Mouse (Mus musculus): Measurements from ENCODE around the gene Fam57b.
"Not testable (repeated sequence)": the region's sequence is repeated elsewhere in the genome, so short reads cannot be mapped to it uniquely, and the experiment has no call there.

Fam57b gene

DNA sequence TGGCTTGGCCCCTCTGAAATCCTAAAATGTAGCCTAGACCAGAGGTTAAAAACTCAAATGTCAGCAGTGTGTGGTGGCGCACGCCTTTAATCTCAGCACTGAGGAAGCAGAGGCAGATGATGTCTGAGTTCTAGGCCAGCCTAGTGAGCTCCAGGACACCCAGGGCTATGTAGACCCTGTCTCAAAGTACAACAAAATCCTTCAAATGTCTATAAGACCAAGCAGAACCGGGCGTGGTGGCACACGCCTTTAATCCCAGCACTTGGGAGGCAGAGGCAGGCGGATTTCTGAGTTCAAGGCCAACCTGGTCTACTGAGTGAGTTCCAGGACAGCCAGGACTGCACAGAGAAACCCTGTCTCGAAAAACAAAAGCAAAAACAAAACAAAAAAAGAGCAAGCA, 18.4 kb upstream of the Fam57b start:
- not testable (repeated sequence) for DNase-seq

DNA sequence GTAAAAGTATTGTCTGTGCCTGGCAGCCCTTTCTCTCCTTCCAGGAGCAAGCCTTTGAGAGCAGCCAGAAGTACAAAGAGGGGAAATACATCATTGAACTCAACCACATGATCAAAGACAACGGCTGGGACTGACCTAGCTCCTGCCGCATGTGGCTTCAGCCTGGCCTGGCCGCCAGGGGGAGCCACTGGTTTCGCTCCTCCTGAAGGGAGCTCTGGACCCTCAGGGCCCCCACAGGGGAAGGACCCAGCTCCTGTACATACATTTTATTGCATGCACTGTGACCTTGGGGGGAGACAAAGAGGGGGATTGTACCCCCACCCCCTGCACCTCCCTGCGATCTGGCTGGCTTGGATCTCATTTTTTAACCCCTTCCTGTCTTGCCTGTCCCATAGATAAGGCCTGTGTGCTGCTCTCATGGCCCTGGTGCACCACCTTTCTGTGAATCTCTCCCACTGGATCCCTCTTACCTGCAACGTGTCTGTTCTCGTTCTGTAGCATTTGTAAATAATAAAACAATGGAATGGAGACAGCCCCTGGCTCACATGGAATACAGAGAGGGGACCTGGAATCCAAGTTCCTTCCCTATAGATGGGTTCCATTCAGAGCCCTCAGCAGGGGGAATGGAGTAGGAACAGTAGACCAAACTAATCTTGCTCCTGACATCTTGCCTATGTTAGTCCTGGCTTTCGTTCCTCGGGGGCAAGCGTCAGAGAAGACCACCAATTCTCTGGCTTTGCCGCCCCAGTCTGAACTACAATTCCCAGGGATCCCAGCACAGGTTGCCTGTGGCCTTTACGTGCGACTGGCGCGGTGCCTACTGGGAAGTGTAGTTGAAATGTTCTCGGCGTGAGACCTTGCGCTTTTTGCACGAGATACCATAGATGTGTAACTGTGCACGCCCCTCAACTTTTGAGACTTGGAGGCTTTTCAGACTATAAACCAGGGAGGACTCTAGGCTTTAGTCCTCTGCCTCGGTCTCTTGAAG, 17.2 kb upstream of the Fam57b start:
- peak; percentile 80 to 87 for DNase-seq

DNA sequence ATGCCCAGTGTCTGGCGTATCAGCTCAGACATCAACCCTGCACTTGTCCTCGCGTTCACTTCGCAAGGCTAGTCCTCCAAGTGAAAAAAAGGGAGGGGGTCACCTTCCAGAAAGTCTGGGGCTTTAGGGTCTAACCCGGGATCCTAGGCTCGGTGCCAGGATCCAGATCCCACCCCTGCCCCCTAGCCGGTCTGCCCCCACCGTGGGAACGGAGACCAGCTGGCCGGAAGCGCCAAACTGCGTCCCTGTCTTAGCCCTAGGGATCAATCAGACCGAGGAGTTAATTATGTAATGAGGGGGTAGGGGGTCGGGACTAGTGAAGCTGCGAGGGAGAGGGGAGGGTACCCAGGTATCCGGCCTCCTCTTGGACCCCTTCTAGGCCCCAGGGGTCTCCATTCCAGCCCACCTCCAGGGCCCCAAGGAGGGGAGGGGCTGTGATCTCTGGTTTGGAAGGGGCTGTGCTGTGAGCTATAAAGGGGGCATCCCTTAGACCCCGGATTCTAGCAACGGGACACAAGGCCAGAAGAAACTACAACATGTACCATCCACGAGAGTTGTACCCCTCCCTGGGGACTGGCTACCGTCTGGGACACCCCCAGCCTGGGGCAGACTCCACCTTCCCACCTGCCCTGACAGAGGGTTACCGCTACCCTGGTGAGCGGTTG, 16.4 kb upstream of the Fam57b start, which contains the start of gene Tbx6:
TSS of gene Tbx6 (plus strand) at position 513 of the 665 bp plus-strand sequence.
- DNase-seq: no peak

DNA sequence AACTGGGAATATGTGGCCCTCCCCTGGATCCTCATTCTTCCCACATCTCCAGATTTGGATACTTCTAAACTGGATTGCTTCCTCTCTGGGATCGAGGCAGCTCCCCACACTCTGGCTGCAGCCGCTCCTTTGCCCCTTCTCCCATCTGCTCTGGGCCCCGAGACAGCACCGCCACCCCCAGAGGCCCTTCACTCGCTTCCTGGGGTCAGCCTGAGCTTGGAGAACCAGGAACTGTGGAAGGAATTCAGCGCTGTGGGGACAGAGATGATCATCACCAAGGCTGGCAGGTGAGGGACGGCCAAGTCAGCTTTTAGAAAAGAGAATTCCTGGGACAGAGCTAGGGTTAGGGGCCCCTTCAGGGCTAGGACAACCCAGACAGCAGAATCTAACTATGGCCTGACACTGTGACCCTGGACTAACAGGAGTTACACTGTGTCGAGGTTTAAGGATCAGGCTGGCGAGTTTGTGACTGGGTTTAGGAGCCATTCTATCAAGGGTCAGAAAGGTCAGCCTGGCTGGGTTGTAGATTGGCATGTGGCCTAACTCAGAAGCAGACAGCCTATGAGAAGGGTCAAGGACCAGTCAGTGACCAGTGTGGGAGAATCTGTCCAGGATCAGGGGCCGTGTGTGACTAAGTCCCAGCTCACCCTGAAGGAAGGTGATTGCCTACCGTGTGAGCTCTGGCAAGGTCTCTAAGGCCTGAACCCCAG, 15.7 kb upstream of the Fam57b start:
- no peak for DNase-seq

DNA sequence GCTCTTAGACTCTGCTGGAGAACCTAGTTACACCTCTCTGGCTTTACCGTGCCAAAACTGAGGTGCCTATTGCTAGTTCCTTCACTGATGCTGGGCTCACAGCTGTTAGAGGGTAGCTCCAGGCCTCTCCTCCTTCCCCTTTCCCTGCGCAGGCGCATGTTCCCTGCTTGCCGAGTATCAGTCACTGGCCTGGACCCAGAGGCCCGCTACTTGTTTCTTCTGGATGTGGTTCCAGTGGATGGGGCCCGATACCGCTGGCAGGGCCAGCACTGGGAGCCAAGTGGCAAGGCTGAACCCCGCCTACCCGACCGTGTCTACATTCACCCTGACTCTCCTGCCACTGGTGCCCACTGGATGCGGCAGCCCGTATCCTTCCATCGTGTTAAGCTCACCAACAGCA, 14.8 kb upstream of the Fam57b start:
- DNase-seq: no peak

DNA sequence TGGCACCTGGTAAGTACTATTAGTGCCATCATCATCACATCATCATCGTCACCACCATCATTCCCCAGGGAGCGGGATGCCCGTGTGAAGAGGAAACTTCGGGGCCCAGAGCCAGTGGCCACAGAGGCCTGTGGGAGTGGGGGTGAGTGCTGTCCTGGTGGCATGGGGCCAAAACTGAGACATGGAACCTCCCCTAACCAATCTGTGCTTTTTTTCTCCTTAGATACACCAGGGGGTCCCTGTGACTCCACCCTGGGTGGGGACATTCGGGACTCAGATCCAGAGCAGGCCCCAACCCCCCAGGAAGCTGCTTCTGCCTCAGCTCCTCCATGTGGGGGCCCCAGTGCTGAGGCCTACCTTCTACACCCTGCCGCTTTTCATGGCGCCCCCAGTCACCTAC, 13.0 kb upstream of the Fam57b start:
- no peak for DNase-seq

DNA sequence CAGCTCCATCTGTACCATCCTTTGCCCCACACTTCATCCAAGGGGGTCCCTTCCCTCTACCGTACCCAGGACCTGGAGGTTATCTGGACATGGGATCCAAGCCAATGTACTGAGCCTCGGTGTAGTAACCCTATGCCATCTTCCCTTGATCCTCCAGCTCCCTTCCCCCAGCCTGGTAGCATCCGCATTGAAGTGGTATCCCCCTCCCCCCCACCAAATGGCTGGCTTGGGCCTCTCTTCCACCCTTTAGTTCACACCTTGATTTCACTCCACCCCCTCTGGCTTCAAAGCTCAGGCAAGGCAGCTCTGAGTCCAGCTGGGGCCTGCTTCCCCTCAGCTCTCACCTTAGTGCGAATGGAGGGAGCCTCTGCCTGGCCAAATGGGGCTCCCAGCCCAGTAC, 12.4 kb upstream of the Fam57b start:
- no peak for DNase-seq

DNA sequence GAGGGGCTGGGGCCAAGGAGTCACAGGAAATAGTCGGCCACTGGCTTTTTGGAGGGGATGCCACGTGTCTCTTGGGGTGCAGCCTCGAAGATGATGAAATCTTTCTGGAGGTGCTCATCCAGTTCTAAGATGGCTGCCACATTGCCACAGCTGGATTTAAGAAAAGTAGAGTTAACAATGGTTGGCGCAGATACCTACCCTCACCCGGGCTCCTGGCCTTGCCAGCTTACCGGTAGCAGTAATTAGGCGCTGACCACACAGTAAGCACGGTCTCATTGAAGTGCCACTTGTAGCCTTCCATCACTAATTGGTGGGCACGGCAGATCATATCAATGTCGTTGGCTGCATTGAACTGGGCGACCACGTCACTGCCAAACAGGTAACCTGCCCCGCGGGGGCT, 11.3 kb upstream of the Fam57b start:
- DNase-seq: no peak

DNA sequence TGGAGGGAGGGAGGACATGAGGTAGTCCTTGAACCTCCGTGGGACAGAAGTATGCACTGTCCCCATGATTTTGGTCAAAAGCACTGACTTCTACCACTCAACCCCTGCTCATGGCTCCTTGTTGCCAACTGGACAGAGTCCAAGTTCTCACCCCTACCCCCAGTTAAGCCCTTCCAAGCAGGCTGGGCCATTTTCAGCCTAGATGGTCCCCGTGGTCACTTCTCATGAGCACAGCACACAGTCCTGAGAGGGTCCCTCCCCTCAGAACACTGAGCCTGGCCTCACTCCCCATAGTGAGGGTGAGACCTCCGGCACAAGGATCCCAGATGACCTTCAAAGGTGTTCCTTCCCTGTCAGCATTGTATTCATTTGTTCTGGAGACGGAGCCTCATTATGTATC, 8.3 kb upstream of the Fam57b start:
- no peak for DNase-seq

DNA sequence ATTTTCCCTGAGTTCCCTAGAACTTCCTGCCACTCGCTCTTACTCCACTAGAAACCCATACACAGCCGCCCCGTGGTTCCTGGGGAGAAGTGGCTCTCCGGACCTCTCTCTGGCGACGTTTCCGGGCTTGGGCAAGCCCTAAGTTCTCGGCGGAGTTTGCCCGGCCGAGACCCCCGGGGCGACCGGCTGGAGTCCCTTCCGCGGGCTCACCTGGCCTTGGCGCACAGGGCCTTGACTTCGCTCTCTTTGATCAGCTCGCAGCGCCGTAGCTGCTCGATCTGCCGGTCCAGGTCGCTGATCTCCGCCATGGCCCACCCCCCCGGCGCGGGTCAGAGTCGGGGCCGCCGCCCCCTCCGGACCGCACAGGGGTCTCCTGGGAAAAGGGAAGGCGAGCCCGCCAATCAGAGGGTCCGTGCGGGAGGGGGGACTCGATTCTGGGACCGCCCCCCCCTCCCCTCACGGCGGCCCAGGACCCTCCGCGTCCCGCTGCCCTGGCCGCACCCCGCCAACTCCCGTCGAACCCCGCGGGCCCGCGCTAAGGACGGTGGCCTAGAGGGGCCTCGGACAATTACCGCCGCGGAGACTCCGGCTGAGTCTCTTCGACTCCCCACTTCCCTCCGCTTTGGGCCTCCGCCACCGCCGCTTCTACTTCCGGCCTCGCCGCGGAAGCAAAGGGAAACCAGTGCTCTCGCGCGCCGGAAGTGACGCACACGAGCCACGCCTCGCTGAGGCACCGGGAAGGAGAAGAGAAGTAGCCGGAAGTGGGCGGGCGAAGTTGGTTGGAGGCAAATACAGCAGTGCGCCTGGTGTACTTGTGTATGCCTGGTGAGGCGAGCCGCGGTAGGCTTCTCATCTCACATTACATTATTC, 5.4 kb upstream of the Fam57b start, which contains the start of gene Ppp4c:
TSS of gene Ppp4c (minus strand) at position 646 of the 870 bp plus-strand sequence.
- peak; percentile 96 for DNase-seq

DNA sequence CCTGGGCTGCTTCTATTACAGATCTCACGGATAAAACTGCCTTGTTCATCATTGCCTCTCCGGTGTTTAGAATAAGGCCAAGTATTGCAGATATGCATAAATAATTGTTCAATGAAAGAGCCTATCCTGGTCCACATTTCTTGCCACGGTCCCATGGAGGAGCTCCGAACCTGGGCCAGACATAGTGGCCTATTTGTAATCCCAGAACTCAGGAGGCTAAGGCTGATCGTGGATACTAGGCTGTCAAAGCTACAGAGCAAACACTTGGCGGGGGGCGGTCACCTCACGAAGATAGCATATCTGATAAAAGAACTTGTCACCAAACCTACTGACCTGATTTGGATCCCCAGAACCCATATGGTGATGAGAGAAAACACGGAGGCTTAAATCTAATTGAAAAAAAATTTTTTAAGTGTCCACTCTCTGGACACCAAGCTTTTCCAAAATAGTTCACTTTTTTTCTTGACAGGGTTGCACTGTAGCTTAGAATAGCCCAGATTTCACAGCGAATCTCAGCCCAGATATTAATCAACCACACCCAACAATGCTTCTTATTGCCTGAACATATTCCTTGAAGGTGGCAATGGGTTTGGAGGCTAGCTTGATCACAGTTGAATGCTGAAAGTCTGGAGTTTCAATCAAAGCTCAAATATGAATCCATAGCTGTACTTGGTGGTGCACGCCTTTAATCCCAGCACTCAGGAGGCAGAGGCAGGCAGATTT, 4.6 kb upstream of the Fam57b start:
- no peak for DNase-seq

DNA sequence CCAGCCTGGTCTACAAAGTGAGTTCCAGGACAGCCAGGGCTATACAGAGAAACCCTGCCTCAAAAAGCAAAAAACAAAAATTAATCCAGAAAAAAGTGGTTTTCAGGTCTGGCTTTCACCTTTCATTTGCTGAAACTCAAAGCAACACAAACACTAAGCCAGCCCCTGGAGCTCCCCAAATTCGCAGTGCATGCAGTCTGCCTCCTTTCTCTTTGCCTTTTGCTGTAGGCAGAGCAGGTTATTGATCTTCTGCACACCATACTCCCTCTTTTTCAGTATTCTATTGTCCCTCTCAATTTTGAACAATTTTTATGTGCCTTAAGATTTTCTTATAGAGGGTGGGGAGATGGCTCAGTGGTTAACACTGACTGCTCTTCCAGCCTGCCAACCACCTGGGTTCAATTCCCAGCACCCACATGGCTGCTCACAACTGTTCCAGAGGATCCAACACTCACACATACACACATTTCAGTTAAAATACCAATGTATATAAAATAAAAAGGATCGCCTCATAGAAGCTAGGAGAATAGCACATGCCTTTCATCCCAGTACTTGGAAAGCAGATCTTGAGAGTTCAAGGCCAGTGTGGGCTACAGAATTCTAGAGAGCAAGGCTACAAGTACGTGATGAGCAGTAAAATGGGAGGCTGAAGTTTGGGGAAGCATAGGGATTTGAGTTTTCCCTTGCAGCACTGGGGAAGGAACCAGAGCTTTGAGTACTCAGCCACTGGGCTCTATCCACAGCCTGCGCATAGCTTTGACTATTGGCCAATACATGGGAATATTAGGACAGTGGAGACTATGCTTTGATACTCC, 3.8 kb upstream of the Fam57b start:
- no peak for DNase-seq

DNA sequence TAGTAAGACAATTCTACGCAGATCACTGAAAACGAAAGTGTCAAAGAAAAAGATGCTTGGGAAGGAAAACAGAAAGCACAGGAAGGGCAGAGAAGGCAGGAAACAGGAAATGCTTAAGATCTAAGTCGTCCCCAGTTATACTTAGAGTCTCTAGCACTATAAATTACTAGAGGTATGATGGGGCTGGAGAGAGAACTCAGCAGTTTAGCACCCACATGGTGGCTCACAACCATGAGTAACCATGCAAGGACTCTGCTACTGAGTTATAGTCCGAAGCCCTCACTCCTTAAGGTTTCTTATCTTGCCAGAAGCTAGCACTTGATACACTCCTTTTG, 3.2 kb upstream of the Fam57b start:
- no peak for DNase-seq

DNA sequence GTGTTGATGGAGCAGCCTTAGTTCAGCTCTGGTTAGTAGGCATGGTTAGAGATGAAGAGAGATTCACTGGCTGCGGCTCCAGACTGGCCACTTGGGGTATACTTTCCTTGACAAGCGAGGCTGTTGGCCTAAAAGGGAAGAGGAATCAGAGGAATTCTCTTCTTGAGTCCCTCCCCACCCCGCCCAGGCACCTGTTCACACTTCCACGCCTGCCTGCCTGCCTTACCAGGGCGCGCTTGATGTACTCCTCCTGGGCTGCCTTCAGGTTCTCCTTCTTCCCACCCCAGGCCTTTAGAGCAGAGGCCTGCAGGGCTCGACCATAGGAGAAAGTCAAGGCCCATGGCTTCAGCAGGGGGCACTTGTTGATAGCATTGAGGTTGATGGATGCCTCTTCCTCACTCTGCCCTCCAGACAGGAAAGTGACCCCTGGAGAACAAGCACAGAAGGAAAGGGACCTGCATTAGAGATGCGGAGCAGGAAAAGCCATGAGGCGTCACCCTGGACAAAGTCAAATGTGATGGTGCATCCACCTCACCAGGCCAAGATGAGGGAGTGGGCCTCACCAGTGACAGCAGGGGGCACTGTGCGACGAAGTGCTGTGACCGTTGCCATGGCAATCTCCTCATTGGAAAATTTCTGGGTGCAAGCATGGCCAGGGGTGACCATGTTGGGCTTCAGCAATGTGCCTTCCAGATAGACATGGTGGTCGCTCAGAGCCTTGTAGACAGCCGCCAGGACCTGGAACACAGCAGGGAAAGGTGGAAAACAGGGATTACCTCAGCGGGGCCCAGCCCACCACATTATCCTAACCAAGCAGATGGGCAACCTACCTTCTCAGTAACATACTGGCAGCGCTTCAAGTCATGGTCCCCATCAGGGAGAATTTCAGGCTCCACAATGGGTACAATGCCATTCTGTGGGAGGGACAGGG, 1.8 kb upstream of the Fam57b start:
- DNase-seq: no peak

DNA sequence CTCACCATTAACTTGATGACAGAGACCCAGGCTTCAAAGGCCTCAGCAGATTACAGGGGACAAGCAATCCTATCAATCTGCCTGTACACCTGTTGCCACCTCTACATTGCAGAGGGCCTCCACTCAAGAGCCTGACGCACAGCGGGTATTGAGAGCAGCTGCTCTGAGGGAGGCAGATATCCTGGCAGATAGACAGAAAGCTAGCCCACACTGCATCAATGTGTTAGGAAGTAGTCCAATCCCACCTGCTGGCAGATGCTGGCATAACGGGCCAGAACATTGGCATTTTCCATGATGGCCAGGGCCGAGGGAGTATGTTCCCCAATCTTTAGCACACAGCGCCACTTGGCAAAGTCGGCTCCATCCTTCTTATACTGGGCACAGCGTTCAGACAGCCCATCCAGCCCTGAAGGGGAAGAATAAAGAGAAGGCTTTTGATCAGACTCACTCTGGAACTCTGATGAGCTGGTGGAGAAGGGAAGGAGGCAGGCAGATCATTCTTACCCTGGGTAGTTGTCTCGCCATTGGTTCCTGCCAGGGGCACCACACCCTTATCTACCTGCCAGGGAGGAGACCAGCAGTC, 1.0 kb upstream of the Fam57b start:
- DNase-seq: no peak

DNA sequence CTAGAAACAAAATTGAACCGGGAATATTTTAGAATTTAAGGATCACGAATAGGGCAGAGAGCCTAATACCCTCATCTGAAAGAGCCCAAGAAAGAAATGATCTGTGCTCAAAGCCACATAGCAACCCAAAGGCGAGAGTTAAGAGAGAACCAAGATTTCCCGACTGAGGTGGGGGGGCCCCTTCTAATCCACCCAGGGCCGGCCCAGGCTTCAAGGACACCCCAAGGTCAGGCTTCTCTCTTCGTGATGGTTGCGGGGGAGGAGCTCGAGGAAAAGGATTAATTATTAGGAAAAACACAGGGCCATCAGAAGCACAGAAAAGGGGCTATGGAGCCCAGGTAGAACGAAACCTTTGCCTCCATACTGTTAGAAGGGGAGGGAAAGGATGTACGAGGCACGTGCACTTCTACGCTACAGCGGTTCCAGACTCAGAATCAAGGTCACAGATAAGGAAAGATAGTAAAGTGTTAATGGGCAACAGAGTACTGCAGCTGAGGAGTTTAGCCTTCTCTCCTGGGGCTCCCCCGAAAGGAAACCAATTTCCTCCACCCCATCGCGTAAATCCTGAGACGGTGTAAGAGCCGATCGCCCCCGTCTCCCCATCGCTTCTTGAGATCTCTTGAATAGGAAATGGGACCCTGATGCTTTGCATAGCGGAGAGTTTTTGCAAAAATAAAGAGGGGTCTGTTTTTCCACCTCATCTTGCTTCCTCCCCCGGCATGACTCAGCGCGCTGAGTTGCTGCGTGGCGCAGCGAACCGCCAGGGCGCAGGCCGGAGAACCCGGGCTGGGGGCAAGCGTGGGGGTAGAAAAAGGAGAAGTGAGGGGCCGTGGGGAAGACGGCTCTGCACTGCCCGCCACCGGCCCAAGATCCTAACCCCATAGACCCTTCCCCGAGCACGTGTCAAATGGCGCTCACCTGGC, 920 bp downstream of the Fam57b start:
- DNase-seq: peak in 1 of 2 experiments; percentile 49

DNA sequence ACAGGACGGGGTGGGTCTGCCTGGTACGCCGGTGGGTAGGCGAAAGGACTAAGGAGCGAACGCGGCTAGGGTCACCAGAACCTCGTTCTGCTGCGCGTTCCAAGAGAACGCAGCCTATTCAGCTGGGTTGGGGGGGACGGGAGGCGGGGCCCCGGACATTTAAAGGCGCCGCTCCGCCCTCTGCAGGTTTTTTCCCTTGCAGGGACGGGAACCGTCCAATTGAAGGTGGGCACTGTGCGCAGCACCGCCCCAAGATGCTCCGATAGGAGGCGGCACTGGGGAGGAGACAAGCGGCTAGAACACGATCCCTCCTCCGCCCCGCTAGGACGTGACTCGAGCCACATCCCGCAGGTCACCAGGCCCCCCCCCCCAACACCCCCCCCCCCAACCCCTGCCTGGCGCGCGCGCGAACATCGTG, 1.6 kb downstream of the Fam57b start:
- peak; percentile 98 to 99 for DNase-seq

Measured in kidney, adult 8-10 months (tissue).